Mouse (Mus musculus) thymus, postnatal 10 days (tissue): ENCODE measurements around the gene Chmp2a.

ENCODE experiments used
- DNase-seq, 2 experiments: peaks; one replicate each; pipeline ENCODE4 v3.0.0; 2021; ENCODE audit warnings: low spot score in 2 of 2

The Chmp2a gene

GRCm38 (mm10) chr7:13035211-13035855 is 726 bp upstream of the Chmp2a start:
- peak in 1 of 2 experiments; percentile 43 for DNase-seq

DNA sequence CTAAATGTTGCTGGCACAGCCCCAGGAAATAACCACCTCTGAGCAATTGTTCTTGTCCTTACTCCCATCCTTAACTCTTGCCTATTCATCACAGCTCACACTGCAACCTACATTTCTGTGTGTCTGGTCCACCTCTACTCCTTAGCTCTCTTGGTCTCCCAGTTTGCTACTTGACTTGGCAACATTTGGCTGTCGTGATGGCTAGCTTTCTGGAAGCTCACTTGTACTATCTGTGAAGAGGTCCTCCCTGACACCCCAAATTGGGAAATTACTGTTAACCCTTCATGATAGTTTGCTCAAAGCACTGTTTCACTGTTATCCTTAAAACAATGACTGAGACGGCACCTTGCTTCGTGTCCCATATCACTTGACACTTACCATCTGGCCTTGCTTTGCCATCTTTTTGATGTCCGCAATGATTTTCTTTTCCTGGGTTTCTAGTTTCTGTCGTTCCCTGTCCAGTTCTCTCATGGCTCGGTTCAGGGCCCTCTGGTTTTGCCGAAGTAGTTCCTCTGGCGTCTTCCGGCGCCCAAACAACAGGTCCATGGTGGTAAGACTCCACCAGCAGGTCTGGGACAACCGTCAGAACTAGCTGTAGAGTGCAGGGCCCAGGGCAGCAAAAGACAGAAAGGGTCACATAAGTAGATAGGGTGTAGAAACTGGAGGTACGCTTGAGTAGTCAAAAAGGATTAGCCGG is 1.0 kb downstream of the Chmp2a start:
- no peak for DNase-seq

- DNase-seq, result no peak
These were observed 2.1 kb downstream of the Chmp2a start for GRCm38 (mm10) chr7:13032541-13032940.

GRCm38 (mm10) chr7:13031983-13032382 is 2.6 kb downstream of the Chmp2a start:
- DNase-seq, result no peak

DNA sequence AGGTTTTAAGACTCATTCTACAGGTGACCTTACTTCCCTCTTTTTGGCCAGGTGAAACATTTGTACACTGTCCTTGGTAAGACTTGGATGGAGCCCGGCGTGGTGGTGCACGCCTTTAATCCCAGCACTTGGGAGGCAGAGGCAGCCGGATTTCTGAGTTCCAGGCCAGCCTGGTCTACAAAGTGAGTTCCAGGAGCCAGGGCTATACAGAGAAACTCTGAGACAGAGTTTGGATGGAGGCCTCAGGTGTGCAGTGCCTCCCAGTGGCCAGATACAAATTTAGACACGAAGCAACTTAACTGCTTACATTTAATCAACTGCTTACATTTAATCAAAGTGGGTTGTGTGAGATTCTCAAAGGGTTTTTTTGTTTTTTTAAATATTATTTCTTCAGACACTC is 3.5 kb downstream of the Chmp2a start:
- DNase-seq, result no peak

DNA sequence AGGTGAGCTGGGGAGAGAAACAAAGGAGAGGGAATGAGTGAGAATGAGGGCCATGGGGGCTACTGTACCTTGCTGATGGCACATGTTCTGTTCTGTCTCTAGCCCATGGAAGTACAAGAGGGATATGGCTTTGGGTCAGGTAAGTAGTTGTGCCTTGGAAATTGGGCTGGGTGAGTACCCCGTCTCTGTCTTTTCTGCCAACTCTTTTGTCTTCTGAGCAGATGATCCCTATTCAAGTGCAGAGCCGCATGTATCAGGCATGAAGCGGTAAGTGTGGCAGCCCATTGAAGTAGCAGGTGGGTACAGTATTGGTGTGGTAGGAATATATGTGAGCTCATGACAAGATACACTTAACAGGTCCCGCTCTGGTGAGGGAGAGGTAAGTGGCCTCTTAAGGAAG is 5.6 kb downstream of the Chmp2a start:
- DNase-seq, result no peak

GRCm38 (mm10) chr7:13025511-13026112 is 9.0 kb downstream of the Chmp2a start:
- no peak for DNase-seq

DNA sequence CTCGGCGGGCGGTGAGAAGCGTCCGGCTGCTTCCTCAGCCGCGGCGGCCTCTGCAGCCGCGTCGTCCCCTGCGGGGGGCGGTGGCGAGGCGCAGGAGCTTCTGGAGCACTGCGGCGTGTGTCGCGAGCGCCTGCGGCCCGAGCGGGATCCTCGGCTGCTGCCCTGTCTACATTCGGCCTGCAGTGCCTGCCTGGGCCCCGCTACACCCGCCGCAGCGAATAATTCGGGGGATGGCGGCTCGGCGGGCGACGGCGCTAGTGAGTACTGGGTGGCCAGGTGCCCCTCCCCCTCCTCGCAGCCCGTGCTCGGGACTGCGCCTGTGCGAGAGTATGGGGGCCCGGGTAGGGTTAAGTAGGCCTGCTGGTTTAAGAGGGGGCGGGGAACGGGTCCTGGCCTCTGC is 9.8 kb downstream of the Chmp2a start:
- DNase-seq, result peak; percentile 81 to 83

GRCm38 (mm10) chr7:13023928-13024731 is 10.5 kb downstream of the Chmp2a start:
- DNase-seq, result peak; percentile 91 to 93

DNA sequence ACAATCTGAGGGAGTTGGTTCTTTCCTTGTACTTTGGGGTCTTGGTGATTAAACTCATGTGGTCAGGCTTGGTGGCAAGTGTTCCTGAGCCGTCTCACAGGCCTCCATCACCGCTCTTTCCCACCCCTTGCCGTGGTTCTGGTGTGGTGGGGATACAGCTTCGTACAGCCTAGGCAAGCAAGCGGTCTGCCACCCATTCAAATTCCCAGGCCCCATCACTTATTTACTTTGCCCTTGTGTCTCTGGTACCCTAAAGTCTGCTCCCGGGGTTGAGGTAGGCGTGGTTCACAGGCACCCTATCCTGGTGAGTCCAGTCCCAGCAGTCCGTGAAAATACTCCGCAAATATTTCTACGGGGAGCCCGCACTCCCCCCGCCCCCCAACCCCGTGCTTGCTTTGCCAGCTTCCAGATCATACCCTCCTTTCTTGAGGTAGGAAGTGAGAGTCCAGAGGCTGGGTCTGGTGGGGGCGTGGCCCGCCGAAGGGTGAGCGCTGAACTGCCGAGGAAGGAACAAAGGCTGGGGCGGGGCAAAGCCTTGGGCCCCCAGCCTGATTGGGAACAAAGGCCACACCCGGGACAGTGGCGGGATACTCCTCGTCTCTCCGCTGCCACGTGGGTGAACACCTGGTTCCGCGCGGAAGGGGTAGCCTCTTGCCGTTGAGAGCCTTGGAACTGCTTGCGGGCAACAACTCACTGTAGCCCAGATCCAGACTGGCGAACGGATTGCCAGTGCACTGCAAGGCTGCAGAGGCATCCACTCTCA is 11.7 kb downstream of the Chmp2a start:
- DNase-seq, result peak; percentile 66 to 76

DNA sequence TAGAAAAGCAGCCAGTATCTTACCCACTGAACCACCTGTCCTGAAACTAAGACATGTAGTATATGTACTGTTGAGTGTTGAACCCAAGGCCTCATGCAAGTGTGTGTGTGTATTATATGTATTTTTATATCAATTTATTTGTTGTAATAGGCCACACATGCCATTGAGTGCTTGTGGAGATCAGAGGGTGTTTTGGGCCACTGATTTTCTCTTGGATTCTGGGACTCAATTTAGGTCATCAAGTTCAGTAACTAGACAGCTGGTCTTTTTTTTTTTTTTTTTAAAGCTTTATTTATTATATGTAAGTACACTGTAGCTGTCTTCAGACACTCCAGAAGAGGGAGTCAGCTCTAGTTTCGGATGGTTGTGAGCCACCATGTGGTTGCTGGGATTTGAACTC is 19.4 kb downstream of the Chmp2a start:
- DNase-seq, result no peak

DNA sequence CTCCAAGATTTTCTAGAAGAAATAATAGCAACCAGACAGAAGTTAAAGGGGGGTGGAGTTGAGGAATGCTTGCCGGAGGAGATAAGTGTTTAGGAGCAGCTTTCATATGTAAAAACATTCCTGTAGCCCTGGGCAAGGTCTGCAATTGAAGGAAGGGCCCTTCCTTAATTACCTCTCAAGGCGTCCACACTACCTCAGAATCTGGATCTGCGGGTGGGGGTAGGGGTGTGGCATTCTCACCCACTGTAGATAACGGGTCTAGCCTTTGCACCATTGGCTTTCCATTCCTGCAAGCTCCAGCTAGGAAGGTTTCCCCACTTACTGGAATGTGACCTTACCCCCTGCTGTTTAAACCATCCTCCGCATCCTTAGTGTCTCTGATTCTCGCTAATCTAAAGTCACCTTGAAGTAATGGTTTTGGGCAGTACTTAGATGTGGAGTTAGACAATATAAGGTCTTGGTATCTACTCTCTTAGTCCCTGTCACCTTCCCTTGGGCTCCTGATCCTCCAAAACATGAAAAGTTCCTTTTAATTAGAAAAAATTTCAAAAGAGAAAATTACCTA is 20.2 kb downstream of the Chmp2a start:
- DNase-seq, result no peak

- no peak for DNase-seq
These were observed 20.9 kb downstream of the Chmp2a start for GRCm38 (mm10) chr7:13013671-13014070.

- no peak for DNase-seq
These were observed 24.4 kb downstream of the Chmp2a start, which contains the start of gene Zbtb45 for GRCm38 (mm10) chr7:13010005-13010908. Zbtb45 (minus strand) TSS chr7:13010034.

GRCm38 (mm10) chr7:13009143-13010004 is 25.2 kb downstream of the Chmp2a start:
- peak; percentile 89 to 90 for DNase-seq

DNA sequence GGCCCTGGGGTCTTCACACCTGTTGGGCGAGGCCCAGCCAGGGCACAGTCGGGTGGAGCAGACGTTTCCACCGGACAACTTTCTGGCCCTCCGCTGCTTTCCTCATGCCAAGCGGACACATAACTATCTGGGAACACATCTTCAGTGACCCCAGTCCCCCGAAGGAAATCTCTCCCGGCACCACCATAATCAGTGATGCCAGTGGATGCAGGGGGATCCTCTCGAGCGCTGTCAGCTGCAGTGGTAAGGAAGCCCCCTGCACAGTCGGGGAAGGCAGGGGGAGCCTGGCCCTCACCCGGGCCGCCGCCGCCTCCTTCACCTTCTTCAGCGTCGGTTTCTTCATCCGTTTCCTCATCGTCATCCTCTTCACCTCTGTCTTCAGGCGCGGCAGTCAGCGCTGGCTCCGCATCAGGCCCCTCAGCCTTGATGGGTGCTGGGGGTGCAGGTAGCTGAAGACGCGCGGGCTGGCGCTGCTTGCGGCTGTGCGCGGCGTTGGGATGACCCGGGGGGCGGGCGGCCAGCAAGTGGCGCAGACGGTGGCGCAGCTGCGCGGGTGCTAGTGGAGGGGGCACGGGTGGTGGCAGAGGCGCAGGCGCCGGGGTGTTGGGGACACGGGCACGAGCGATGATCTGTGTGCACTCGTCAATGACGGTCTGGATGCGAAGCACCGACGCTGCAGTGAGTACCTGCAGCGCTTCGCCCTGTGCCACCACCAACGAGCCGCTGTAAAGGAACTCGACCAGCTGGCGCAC is 27.1 kb downstream of the Chmp2a start:
- no peak for DNase-seq

- DNase-seq, result no peak
These were observed 28.1 kb downstream of the Chmp2a start for GRCm38 (mm10) chr7:13006531-13006930.

DNA sequence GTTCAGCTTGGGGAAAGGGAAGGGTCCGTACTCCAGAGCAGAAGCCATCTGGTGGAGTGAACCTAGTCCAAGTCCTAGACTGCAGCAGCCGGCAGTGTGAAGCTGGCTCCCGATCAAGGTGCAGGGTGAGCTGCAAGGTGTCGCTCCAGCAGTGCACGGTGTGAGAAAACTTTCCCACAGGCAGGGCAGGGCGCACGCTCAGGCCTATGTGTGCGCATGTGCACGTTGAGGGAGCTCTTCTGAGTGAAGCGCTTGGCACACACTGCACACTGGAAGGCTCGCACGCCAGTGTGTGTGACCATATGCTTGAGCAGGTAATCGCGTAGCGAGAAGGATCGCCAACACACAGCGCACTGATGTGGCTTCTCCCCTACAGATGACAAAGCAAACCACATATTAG is 28.6 kb downstream of the Chmp2a start:
- no peak for DNase-seq
